Mouse (Mus musculus): ENCODE results near the gene Bfsp2.
"Not testable (repeated sequence)": the region's sequence is repeated elsewhere in the genome, so short reads cannot be mapped to it uniquely, and the experiment has no call there.

Gene Bfsp2

DNA sequence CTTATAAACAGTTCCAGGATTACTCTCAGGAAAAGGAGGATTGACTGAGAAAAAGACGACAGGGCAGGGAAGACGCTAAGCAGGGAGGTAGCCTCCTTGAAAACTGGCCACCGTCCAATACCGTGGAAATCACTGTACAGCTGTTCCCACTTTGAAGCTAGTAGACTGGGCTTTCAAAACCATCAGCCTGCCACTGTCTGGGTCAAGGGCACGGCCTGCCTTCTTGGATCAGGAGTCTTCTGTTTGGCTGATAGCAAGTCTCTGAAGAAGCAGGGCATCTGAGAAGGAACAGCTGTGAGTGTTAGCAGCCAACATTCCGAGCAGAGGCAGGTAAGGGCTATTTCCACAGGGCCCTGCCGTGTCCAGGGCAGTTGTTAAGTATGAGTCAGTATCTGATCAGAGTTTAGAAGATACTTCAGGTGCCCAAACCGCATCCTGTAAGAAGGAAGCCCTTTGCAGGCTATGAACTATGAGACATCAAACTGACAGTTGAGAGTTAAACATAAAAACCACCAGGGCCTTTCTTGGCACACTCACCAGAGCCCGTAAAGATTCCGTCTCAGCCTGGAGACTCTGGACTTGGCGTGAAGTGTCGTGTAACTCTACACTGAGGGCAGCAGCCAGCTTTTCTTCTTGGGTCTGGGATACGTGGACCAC, 48.0 kb downstream of the Bfsp2 start:
- ATAC-seq (ENCODE audit: insufficient number of reproducible peaks, low FRiP score, low TSS enrichment) = no peak

DNA sequence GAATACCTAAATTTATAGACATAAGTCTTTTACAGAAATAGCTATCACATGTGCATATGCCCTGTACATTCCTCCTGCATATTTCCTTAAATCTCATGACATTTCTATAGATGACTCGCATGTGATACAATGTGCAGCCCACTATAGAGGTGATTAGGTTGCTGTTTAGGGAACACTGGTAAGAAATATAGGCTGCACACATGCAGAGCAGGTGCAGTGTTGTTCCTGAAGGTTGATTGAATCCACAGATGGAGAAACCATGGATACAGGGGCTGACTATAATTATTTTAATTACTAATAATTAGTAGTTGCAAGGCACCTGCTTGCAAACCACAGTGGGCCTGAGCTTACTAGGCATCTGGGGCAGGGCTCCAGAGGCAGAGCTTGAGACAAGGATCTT, 48.5 kb downstream of the Bfsp2 start:
- no peak for ATAC-seq (ENCODE audit: insufficient number of reproducible peaks, low FRiP score, low TSS enrichment)

DNA sequence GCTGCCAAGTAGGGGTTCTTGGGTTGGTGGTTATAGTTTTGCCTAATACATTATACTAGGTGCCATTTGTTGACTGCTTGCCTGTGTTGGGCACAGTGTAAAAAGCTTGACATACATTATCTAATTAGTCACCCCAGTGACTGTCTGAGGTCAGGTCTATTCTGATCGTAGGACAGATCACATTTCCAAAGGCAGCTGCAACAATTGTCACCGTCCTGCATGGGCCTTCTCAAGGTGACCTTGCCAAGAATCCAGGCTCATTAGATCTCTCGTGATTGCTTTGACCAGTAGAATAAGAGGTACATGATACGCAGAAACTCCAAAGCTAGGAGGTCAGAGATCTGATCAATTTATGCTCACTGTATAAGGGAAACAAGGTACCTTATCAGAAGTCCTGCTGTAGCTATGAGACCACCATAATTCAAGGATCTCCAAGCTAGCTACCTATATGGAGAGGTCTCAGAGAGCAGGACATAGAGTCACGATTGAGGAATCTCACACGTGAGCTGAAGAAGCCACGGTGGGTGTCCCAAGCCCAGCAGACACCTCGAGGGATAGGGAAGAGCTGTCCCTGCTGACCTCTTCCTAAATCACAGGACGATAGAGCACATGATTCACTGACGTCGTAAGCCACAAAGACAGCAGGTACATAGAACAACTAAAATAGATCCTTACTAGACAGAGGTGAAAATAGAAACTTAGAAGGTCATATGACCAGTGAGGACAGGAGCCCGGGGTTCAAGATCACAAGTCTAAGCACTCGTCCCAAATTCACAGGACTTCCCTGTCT, 49.6 kb downstream of the Bfsp2 start:
- no peak for ATAC-seq (ENCODE audit: insufficient number of reproducible peaks, low FRiP score, low TSS enrichment)

DNA sequence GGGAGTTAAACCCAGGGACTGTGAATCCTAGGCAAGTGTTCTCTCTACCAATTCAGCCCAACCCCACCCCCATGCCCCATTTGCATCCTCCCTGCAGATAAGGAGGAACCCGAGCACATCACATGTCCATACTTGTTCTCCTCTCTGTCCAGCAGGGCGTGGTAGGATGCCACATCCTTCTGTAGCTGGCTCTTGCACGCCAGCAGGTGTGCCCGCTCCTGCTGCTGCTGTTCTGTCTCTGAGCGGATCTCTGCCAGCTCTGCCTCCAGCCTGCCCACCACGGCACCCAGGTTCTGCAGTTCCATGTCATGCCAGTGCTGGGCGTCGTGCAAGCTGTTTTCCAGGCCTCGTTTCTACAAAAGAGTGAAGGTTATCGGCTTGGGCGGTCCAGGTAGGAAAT, 53.8 kb downstream of the Bfsp2 start:
- ATAC-seq (ENCODE audit: insufficient number of reproducible peaks, low FRiP score, low TSS enrichment) = no peak

DNA sequence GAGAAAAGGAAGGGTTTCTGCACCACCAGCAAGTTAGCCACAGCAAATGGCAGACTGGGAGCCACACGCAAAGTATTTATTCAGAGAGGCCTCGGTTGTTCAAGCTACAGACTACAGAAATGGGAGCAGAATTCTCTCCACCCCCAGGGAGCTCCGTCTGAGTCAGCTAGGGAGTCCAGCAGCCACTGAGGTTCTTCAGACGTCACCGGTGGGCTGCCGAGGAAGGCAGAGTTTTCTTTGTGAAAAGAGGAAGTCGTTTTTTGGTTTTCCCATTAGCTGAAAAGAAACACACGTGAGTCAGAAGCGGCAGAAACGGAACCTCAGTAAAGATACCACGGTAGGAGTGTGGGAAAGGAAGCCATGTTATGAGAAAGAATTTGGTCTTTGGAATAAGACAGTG, 55.4 kb downstream of the Bfsp2 start:
- ATAC-seq (ENCODE audit: insufficient number of reproducible peaks, low FRiP score, low TSS enrichment) = no peak

DNA sequence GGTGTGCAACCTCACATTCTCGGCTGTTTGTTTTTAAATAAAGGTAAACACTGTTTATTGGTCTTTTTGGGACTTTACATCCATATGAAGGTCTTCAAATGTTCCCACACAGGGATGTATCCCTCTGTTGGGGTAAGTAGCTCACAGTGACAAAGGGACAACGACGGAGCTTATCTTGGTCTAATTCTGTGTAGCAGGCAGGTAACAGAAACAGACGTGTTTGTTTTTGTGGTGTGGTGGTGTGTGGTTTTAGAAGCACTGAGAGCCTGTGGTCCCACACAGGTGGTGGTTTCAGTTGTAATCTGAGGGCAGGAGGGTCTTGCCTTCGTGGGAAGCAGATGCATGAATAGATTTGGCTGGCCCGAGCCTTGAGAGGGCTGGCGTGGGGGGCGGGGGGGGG, 56.3 kb downstream of the Bfsp2 start:
- no peak for ATAC-seq (ENCODE audit: insufficient number of reproducible peaks, low FRiP score, low TSS enrichment)

DNA sequence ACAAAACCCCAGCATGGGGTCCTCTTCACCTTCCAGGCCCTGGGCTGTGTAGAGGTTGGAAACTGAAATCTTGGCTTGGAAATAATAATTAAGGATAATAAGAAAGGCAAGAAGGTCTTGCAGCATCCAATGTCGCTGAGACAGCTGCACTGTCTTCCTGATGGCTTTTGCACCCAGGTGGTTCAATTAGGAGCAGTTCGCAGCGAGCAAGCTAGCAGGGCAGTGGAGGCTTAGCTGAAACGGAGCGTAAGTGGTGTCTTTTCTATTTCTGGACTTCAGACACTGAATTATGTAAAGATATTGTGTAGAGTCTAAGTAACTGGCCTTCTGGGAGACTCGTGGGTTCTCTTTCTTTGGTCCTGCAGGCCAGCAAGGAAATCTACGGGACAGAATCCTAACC, 56.8 kb downstream of the Bfsp2 start:
- ATAC-seq (ENCODE audit: insufficient number of reproducible peaks, low FRiP score, low TSS enrichment) = no peak

DNA sequence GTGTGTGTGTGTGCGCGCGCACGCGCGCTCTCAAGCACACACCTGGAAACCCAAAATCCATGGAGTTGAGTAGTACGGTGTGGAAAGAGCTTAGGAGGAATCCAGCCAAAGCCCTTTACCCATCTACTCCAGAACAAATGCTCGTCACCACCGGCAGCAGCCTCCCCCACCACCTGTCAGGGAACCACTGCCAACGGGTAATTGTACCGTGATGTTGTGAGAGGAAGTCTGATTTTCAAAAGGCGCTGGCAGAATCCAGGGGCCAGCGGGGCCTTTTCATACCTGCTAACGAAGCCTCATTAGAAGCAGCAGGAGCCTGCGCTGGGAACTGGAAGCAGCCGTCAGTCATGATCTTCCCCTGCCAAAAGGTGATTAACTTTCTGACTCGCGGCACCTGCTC, 57.4 kb downstream of the Bfsp2 start:
- no peak for ATAC-seq (ENCODE audit: insufficient number of reproducible peaks, low FRiP score, low TSS enrichment)

DNA sequence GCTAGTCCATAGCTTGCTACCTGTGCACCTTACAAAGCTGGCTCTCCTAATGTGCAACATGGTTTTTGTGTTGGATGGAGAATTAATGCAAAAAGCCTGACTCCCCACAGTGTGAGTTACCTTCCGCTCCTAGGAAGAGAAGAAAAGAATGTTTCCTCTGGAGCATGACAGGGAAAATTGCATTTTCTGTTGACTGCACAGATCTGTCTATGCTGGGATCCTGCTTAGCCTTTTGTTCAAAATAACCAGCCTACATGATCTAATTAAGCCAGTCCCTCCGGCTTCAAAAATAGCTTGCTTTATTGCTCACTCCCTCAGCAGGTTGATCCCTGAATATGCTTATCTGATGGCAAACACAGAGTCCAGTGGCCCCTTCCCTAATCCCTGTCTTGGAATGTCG, 59.4 kb downstream of the Bfsp2 start:
- no peak for ATAC-seq (ENCODE audit: insufficient number of reproducible peaks, low FRiP score, low TSS enrichment)

DNA sequence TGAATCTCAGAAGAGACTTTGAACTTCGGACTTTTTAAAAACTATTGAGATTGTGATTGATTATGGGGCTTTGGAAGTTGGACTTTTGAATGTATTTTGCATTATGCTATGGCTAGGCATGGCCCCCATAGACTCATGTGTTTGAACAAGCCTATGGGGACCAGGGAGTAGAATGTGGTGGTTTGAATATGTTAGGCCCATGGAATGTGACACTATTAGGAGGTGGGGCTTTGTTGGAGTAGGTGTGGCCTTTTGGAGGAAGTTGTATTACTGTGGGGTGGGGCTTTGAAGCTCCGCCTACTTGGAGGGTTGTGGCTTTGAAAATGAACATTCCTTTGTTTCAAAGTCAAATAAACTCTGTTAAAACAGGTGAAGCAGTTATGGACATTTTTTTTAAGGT, 61.4 kb downstream of the Bfsp2 start:
- no peak for ATAC-seq (ENCODE audit: insufficient number of reproducible peaks, low FRiP score, low TSS enrichment)

DNA sequence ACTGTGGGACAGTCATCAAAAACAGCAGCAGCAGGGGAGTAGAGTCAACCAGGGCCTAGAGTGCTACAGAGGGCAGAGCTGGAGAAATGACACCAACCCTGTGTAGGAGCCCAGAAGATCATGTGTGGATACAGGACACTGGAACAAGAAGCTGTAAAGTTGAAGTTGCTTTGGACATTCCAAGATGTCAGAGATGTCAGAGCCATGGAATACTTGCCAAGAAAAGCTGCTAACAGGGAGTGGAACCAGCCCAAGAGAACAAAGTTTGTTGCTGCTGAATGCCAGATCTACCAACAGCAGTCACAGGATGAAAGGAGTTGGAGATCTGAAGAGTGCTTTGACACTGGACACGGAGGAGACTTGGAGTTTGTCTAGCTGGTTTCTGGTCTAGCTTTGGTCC, 62.0 kb downstream of the Bfsp2 start:
- not testable (repeated sequence) for ATAC-seq (ENCODE audit: insufficient number of reproducible peaks, low FRiP score, low TSS enrichment)

DNA sequence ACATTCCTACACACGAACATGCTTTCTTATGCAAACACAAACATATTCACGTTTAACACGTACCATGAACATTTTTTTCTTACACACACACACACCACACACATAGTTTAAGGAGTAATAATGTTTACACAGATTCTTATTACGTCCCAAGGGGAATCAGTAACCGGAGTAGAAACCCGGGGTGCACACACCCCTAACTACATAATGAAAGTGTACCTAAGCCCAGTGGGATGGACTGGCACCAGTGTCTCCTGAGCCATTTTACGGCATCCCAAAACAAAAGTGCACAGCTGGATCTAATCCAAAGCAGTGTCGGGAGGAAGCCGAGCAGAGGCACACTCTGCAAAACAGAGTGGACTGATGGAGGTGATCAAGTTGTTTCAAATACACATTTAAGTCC, 66.8 kb downstream of the Bfsp2 start:
- no peak for ATAC-seq (ENCODE audit: insufficient number of reproducible peaks, low FRiP score, low TSS enrichment)

DNA sequence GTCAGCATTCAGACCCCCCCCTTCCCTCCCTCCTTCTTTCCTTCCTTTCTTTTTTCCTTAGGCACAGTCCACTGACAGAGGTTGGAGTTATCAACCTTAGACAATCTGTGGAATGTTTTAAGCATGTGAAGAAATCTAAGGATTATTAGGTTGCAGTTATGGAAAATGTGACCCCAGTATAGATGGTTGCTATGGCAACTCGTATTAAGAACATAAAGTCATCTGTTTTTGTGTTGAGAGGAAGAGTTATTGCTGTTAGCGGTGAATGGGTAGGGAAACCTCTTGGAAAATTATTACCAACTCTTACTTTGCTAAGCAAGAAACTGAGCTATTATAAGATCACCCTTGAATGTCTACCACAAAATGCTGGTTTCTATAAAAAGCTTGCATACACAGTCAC, 71.1 kb downstream of the Bfsp2 start:
- no peak for ATAC-seq (ENCODE audit: insufficient number of reproducible peaks, low FRiP score, low TSS enrichment)

DNA sequence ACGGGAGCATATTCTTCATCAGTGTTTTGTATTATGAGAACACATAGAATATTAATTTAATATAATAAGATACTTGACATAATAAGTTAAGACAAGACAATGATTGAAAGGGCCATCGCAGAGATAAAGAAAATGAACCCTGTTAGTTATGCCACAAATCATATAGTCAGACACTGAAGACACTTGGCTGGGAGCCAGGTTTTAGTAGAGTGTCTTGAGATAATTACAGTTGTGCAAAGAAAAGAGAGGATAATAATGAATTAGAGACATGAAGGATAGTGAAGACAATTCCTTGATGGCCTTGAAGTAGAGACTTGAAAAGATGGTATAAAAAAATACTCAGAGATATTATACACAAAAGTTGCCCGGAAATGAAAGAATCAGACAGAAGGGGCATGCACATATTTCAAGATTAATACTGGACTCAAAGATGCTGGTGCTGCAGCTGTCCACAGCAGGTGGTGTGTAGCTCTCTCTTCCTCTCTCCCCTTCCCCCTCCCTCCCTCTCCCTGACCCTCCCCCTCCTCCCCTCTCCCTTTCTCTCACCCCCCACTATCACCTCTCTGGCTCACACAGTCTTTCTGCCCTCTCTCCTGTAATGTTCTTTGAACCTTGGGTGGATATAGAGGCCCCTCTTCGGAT, 72.0 kb downstream of the Bfsp2 start:
- ATAC-seq (ENCODE audit: insufficient number of reproducible peaks, low FRiP score, low TSS enrichment) = no peak

DNA sequence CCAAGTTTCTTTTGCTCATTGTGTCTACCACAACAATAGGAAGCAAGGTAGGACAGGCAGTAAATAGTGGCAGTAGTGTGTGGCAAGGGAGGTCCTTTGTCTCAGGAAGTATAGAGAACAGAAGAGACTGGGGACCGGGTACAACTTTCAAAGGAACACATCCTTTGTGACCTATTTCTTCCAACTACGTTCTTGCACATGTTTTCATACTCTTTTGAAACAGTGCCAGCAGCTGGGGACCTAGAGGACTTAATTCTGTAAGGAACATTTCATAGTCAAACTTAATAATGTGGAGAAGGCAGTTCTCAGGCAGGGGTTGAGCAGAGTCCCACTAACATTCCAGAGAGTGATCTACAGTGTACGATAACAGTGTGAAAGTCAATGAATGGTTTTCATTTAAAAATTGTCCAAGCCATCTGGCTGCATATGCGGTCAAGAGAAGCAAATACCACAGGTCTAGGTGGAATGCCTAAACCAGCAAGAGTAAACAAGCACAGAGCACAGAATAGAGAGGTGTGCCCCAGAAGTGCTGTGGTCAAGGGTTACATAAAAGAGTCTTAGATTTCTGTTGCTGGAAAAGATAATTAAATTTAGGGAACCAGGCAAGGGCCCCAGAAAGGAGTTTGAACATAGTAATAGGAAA, 76.8 kb downstream of the Bfsp2 start:
- no peak for ATAC-seq (ENCODE audit: insufficient number of reproducible peaks, low FRiP score, low TSS enrichment)

DNA sequence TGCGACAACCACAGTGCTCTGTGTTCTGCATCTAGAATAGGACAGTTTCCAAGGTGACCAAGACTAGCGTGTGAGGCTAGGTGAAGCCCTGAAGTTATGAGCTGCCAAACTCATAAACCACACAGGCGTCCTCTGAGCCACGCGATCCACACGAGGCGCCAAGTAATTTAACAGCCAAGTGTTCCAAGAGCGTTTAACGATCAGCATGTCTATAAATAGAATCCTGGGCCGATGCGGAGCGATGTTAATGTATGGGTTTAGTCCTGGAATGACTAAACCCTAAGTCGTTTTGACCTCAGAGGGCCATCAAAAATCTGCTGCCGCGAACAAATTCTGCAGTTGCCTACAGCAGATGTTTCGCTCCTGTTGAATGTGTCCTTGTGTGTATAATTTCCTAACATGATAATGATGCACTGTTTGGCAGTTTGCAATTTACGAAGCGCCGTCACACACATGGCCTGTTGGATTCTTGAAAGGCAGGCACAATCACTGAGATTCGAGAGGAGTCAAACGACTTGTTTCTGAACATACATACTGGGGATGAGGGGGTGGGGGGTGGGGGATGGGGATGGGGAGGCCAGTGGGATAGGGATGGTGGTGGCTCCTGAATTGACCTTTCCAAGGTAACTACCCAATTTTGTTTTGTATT, 81.6 kb downstream of the Bfsp2 start:
- ATAC-seq (ENCODE audit: insufficient number of reproducible peaks, low FRiP score, low TSS enrichment) = no peak

DNA sequence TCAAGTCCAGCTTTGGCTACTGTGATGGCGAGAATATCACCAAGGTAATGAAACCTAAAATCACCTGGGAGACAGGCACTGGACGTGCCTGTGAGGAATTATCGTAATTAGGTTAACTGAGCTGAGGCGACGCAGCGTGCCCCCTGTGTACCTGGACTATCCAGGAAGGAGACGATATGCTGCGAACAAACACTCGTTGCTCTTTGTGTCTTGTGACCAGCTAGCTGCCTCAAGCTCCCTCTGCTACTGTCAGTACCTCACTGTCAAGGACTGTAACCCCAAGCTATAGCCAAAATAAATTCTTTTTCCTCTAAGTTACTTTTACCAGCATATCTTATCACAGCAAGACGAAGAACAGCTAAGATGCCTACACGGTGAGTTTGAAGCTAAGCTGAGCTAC, 87.0 kb downstream of the Bfsp2 start:
- ATAC-seq (ENCODE audit: insufficient number of reproducible peaks, low FRiP score, low TSS enrichment) = no peak

DNA sequence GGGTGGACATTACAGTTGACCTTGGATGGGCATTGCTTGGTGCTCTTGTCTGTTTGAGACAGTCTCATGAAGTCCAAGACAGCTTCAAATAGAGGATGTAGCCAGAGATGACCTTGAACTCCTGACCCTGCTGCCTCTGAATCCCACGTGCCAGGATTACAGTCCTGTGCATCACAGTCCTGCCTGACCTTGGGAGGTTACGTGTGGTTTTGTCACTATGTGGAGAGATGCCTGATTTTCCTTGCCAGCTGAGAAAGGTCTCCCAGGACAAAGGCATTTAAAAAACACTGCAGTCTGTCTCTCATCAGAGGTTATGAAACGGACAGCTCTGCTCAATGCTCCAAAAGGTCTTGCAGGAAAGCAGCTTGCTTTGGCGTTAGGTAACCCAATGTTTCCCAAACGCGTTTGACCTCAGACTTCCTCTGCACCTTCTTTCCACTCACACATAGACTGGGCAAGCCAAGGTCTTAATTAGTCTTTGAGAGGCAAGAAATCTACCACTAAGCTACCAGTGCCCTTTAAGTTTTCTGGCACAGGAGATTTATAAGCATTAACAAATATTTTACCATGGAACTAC, 88.3 kb downstream of the Bfsp2 start:
- ATAC-seq (ENCODE audit: insufficient number of reproducible peaks, low FRiP score, low TSS enrichment) = no peak

DNA sequence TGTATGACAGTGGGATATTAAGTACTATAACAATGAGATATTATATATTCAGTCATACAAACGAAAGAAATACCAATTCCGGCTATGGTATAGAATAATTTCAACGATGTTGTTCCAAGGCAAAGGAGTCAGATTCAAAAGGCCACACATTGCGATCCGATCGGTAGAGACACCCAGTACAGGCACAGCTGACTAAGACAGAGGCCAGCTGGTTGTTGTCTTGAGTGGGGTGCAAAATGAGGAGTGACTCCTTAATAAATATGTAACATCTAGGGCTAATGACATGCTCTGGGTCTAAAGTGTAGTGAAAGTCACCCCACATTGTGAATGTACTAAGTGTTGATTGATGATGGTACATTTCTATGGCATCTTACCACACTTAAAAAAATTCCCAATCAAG, 91.0 kb downstream of the Bfsp2 start:
- no peak for ATAC-seq (ENCODE audit: insufficient number of reproducible peaks, low FRiP score, low TSS enrichment)

DNA sequence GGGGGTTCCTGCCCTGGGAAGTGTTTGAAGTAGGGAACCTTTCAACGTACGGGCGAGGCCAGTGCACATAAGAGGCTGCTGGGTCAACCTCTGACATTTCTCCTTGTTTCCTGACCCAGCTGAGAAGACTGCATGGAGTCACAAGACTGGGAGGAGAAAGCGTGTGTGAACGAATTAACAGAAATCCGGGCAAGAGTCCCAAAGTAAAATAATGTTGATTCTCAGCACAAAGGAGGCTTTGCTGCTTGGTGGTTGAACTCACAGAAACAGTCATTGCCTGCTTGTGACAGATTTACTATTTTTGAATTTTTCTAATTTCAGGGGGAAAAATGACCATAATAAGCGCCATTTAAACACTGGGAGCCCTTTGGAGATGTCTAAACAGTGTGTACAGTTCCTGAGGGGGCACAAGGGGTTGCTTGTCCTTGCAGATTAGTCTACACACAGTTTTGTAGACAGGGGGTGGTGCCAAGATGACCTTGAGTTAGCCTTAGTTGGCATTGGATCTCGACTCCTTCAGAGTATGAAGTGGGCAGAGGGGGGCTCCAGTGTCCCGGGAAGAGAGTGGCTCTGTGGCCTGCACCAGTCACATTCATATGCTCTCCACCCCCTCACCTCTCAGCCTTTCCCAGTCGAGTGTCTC, 93.1 kb downstream of the Bfsp2 start:
- no peak for ATAC-seq (ENCODE audit: insufficient number of reproducible peaks, low FRiP score, low TSS enrichment)

Data from cerebellum, adult (tissue).